Mouse (Mus musculus): ENCODE measurements around the gene Calm2.

DNA sequence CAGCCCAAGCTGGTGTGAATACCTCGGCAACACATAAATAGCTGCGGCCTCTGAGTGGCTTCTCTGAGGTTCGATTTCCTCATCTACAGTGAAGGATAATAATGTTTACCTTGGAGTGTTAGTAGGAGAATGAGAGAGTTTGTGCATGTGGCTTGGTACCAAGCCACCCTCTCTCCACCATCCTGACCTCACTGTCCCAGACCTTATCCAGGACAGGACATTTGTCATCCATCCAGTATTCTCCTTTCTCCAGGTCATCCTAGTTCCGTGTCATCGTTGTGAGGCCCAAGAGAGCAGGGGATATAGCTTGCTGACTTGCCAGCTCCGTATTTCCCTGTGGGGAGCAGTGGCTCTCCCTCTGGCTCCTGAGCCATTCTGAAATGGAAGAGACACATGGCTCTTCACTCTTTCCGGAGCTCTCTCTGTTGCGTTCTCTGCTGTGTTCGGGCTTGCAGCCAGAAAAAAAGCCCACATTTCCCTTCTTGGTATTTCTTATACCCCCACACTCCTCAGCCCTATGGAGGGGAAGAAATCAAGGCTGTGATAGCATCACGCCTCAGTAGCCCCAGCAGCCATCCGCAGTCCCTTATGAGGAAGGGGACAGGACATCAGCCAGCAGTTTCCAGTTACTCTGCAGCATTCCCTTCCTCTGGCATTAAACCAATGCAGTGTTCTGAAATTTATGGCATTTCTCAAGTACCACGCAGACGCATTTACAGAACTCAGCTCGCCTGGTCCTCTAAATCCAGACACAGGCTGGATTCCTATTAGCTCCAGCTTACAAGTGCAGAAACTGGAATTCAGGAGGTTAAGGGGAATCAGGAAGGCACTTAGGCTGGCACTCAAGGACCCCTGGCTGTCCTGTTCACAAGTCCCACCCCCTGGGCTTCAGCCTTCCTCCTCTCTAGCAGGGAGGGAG is 13.3 kb upstream of the Calm2 start:
- no peak for TF ChIP-seq POLR2A (IDR thresholded peaks at IDR 0.05; ENCODE audit: insufficient read depth, low read depth, low read length)
- no peak for TF ChIP-seq CTCF (IDR thresholded peaks at IDR 0.05; ENCODE audit: insufficient read depth, low read depth, low read length)
